Mouse (Mus musculus) G1E (cell line): ENCODE data around the gene Blm. TPM values are rescaled to one million over a fixed set of nuclear protein-coding genes. Genes with fewer than 3 reads are reported as not detected.

Experiments used
- ATAC-seq: 2 replicates; pipeline ENCODE4 v1.8.0; 2016; ENCODE audit warnings: mild to moderate bottlenecking; ENCODE audit not compliant: insufficient number of reproducible peaks, poor library complexity, low FRiP score, severe bottlenecking; ENCODE audit errors: extremely low read depth
- DNase-seq: peaks from one replicate; pipeline ENCODE4 v3.0.0; 2012; ENCODE audit warnings: low spot score
- H3K27me3 ChIP-seq: 2 replicates; pipeline ENCODE4 v1.6.1; 2012; ENCODE audit warnings: mild to moderate bottlenecking, low read length, inconsistent platforms; ENCODE audit not compliant: insufficient read depth
- H3K36me3 ChIP-seq: replicated peaks from 2 replicates; pipeline ENCODE3; 2012; ENCODE audit warnings: mild to moderate bottlenecking, inconsistent platforms
- H3K4me1 ChIP-seq: 2 replicates; pipeline ENCODE4 v1.6.1; 2012; ENCODE audit warnings: low read depth, low read length, inconsistent platforms, mixed read lengths; ENCODE audit not compliant: insufficient read depth
- H3K4me3 ChIP-seq: 2 replicates; pipeline ENCODE4 v1.5.1; 2012; ENCODE audit warnings: low read depth, mild to moderate bottlenecking, inconsistent platforms, low read length, moderate library complexity, mixed read lengths
- H3K9me3 ChIP-seq: replicated peaks from 2 replicates; pipeline ENCODE4 v1.6.1; 2012; ENCODE audit warnings: inconsistent platforms
- CTCF ChIP-seq: IDR thresholded peaks from 2 replicates; pipeline ENCODE4 v1.5.1; 2012; ENCODE audit warnings: low read depth, low read length, inconsistent platforms, mixed read lengths
- GATA1 ChIP-seq: IDR thresholded peaks from 2 replicates; pipeline ENCODE4 v1.6.1; 2012; ENCODE audit warnings: borderline replicate concordance, low read length, inconsistent platforms, mixed read lengths
- GATA2 ChIP-seq: IDR thresholded peaks from 2 replicates; pipeline ENCODE4 v1.6.1; 2012; ENCODE audit warnings: low read depth, low read length, inconsistent platforms, borderline replicate concordance
- POLR2AphosphoS5 ChIP-seq: IDR thresholded peaks from 2 replicates; pipeline ENCODE4 v1.6.1; 2012; ENCODE audit warnings: low read depth, low read length, inconsistent platforms; ENCODE audit not compliant: insufficient replicate concordance
- TAL1 ChIP-seq: conservative IDR thresholded peaks from 2 replicates; pipeline ENCODE4 v1.6.1; 2012; ENCODE audit warnings: low read depth, low read length, inconsistent platforms, mixed read lengths
- polyA plus RNA-seq: library from polyadenylated mRNA; stranded (reverse); fragments of >175 nt; gene quantifications from 2 replicates; pipeline ENCODE4 v1.2.3, GENCODE M21; 2012
- total RNA-seq, 2 experiments: library from RNA; stranded (forward) in 1 of 2; stranded (reverse) in 1 of 2; fragments of 200-1000 nt in 1 of 2; fragments of >200 nt in 1 of 2; fragmentation: Nextera tagmentation in 1 of 2; gene quantifications; 2 replicates each; pipeline ENCODE4 v1.2.3; 2014 to 2017

The Blm gene
- 198 and 220 TPM in 2 replicates for total RNA-seq (2014; fragmentation: Nextera tagmentation)
- total RNA-seq (2017), result 76.4 and 89.2 TPM in 2 replicates
- polyA plus RNA-seq, result 81.8 and 96.9 TPM in 2 replicates

GRCm38 (mm10) chr7:80535009-80535744 lies at the start of gene Blm:
Gene Blm, minus strand, starts transcription at chr7:80535119.
- ATAC-seq (peak; percentile 91), DNase-seq (peak; percentile 96)
- H3K36me3 ChIP-seq, result peaks cover 12% of the 10 kb centered on the region
- peak within 1 kb of the TSS; percentile 74 for H3K4me3 ChIP-seq
- H3K27me3 ChIP-seq, result no peaks in the 10 kb centered on the region
- TF ChIP-seq GATA1 (no peak), GATA2 (no peak), TAL1 (no peak), POLR2AphosphoS5 (no peak), CTCF (no peak)
- no peaks in the 10 kb centered on the region for H3K9me3 ChIP-seq
- H3K4me1 ChIP-seq, result peaks cover 57% of the 10 kb centered on the region

GRCm38 (mm10) chr7:80583981-80584380 lies 49.1 kb upstream of the Blm start:
- TF ChIP-seq CTCF (peak; percentile 48), GATA2 (no peak)
- peak; percentile 56 for DNase-seq
- Histone ChIP-seq H3K27me3 (peaks cover 20% of the 10 kb centered on the region), H3K4me1 (peaks cover 28% of the 10 kb centered on the region), H3K36me3 (peaks cover 21% of the 10 kb centered on the region), H3K4me3 (no peak overlapping the region), H3K9me3 (no peaks in the 10 kb centered on the region)
- ATAC-seq, result no peak

GRCm38 (mm10) chr7:80582821-80583451 lies 48.0 kb upstream of the Blm start:
- no peak for ATAC-seq
- Histone ChIP-seq H3K4me3 (no peak overlapping the region), H3K9me3 (no peaks in the 10 kb centered on the region), H3K27me3 (peaks cover 23% of the 10 kb centered on the region), H3K36me3 (peaks cover 12% of the 10 kb centered on the region), H3K4me1 (peaks cover 30% of the 10 kb centered on the region)
- no peak for DNase-seq
- no peak for TF ChIP-seq GATA2
- no peak for TF ChIP-seq GATA1
- no peak for TF ChIP-seq CTCF
- TF ChIP-seq TAL1, result no peak
- TF ChIP-seq POLR2AphosphoS5, result no peak

- DNase-seq, result peak; percentile 47
- no peaks in the 10 kb centered on the region for H3K36me3 ChIP-seq
Measured at GRCm38 (mm10) chr7:80580368-80580767, 45.4 kb upstream of the Blm start.

GRCm38 (mm10) chr7:80577417-80577980 lies 42.6 kb upstream of the Blm start:
- Histone ChIP-seq H3K9me3 (no peaks in the 10 kb centered on the region), H3K4me3 (no peak overlapping the region), H3K27me3 (peaks cover 60% of the 10 kb centered on the region), H3K4me1 (peaks cover 12% of the 10 kb centered on the region), H3K36me3 (no peaks in the 10 kb centered on the region)
- DNase-seq (no peak), ATAC-seq (no peak)
- TF ChIP-seq CTCF (no peak), GATA1 (no peak), GATA2 (no peak), TAL1 (no peak), POLR2AphosphoS5 (no peak)

More at GRCm38 (mm10) chr7:80580368-80580767, 45.4 kb upstream of the Blm start:
- TF ChIP-seq GATA1 (no peak), POLR2AphosphoS5 (no peak), TAL1 (no peak), GATA2 (no peak)
- H3K4me3 ChIP-seq, result no peak overlapping the region
- peaks cover 41% of the 10 kb centered on the region for H3K27me3 ChIP-seq
- H3K9me3 ChIP-seq, result no peaks in the 10 kb centered on the region
- peaks cover 27% of the 10 kb centered on the region for H3K4me1 ChIP-seq
- ATAC-seq, result no peak

GRCm38 (mm10) chr7:80576626-80577025 lies 41.7 kb upstream of the Blm start:
- DNase-seq, result no peak
- TF ChIP-seq TAL1 (no peak), CTCF (no peak), POLR2AphosphoS5 (no peak), GATA2 (no peak)
- Histone ChIP-seq H3K4me3 (no peak overlapping the region), H3K27me3 (peaks cover 66% of the 10 kb centered on the region), H3K36me3 (no peaks in the 10 kb centered on the region), H3K9me3 (no peaks in the 10 kb centered on the region), H3K4me1 (peaks cover 10% of the 10 kb centered on the region)
- no peak for ATAC-seq
